Mouse (Mus musculus) lung, embryonic 16.5 days (tissue): ENCODE measurements at regions not wholly inside any gene's neighbourhood (a gene's known extent, or its start where the extent isn't known, plus 50 kb on each side); places are given as distances from the start of the nearest gene placed in this dataset.
A peak's percentile ranks its signal among the peaks of the same experiment; 100 is the strongest.

Experiments
- ATAC-seq: fragments of 200-750 bp; cut with Nextera tagmentation; 2 replicates; pipeline ENCODE4 v1.8.0; 2017; ENCODE audit warnings: low read depth, mild to moderate bottlenecking, moderate library complexity
- H3K27ac ChIP-seq: fragments of 300-500 bp; sonication (generic); 2 replicates; pipeline ENCODE4 v1.5.1; 2014; ENCODE audit warnings: mild to moderate bottlenecking, control low read depth, low read length
- H3K27me3 ChIP-seq: fragments of 300-500 bp; sonication (generic); 2 replicates; pipeline ENCODE4 v1.6.1; 2014; ENCODE audit warnings: low read depth, low read length, mixed read lengths; ENCODE audit not compliant: control insufficient read depth, insufficient read depth
- H3K36me3 ChIP-seq: fragments of 300-500 bp; sonication (generic); 2 replicates; pipeline ENCODE4 v1.6.1; 2014; ENCODE audit warnings: low read length; ENCODE audit not compliant: control insufficient read depth, insufficient read depth
- H3K4me1 ChIP-seq: fragments of 300-500 bp; sonication (generic); replicated peaks from 2 replicates; pipeline ENCODE4 v1.6.1; 2014; ENCODE audit warnings: low read length, mixed read lengths; ENCODE audit not compliant: control insufficient read depth, insufficient read depth
- H3K4me2 ChIP-seq: fragments of 300-500 bp; sonication (generic); 2 replicates; pipeline ENCODE4 v1.6.1; 2014; ENCODE audit warnings: low read depth, low read length, control low read depth
- H3K4me3 ChIP-seq: fragments of 300-500 bp; sonication (generic); 2 replicates; pipeline ENCODE4 v1.5.1; 2014; ENCODE audit warnings: mild to moderate bottlenecking, low read length, control low read depth
- H3K9ac ChIP-seq: fragments of 300-500 bp; sonication (generic); 2 replicates; pipeline ENCODE4 v1.6.1; 2014; ENCODE audit warnings: low read length, control low read depth
- H3K9me3 ChIP-seq: fragments of 300-500 bp; sonication (generic); 2 replicates; pipeline ENCODE4 v1.6.1; 2016; ENCODE audit warnings: low read length; ENCODE audit not compliant: control insufficient read depth
- WGBS: fragments of 180-500 bp; shearing (Covaris S2); extraction: QIAGEN DNeasy Blood & Tissue Kit; methylation state at CpG from one replicate; pipeline ENCODE4 v1.1.7; 2014; 5-methylcytosine and 5-hydroxymethylcytosine counted together

GRCm38 (mm10) chr4:46257061-46257795 is 61.1 kb upstream of the Xpa start:
- no peak overlapping the region for H3K27ac ChIP-seq
- no peak overlapping the region for H3K4me3 ChIP-seq
- no peak for ATAC-seq
- no peaks in the 10 kb centered on the region; the same call in 1 of the 2 replicates for H3K4me1 ChIP-seq
- no peak overlapping the region for H3K9ac ChIP-seq
- no peaks in the 10 kb centered on the region for H3K36me3 ChIP-seq
- no peaks in the 10 kb centered on the region for H3K27me3 ChIP-seq
- no peaks in the 10 kb centered on the region for H3K9me3 ChIP-seq
- H3K4me2 ChIP-seq = no peak overlapping the region
- WGBS = 52% methylated on average over 12 of the region's 12 CpGs

- WGBS = 49% methylated on average over 5 of the region's 5 CpGs
- H3K4me3 ChIP-seq = no peak overlapping the region
Observed at GRCm38 (mm10) chr4:46258774-46259173, 62.7 kb upstream of the Xpa start.

DNA sequence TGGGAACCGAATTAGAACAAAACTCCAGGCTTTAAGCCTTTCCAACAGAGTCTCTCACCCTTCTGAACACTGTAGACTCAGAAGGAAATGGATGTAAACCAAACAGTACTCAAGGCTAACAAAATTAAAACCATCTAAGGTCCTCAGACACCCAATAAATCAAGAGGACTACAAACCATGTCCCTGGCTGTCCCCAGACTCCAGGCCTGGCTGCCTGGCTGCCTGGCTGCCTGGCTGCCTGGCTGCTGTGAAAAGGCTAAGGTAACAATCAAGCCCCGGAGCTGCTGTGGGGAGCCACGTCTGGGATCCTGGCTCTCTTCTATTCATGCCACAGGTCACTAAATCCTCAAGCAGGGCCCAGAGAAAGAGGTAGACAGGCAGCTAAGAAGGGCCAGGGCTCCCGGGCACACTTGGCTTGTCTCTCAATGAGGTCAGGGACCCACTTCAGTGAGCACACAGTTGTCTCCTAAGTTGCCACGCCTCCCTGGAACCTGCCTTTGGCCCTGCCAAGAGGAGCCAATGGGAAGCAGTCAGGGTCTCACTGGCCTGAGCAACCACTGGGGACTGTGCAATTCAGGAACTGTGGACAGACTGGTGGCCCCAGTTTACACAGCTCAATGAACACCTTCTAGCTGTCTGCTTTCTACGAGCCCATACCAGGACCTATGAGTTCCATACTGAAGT is 72.6 kb upstream of the Xpa start:
- WGBS = 26% methylated on average over 6 of the region's 6 CpGs
- Histone ChIP-seq H3K4me1 (peaks cover 10% of the 10 kb centered on the region; the same call in 1 of the 2 replicates), H3K27me3 (no peaks in the 10 kb centered on the region), H3K9ac (no peak overlapping the region), H3K27ac (no peak overlapping the region), H3K36me3 (no peaks in the 10 kb centered on the region), H3K4me2 (no peak overlapping the region), H3K4me3 (no peak overlapping the region), H3K9me3 (no peaks in the 10 kb centered on the region)
- no peak for ATAC-seq

More at GRCm38 (mm10) chr4:46258774-46259173, 62.7 kb upstream of the Xpa start:
- H3K27me3 ChIP-seq = no peaks in the 10 kb centered on the region
- peak; percentile 65; the same call in 1 of the 2 replicates for ATAC-seq
- H3K36me3 ChIP-seq = no peaks in the 10 kb centered on the region
- no peaks in the 10 kb centered on the region; the same call in 1 of the 2 replicates for H3K4me1 ChIP-seq
- no peaks in the 10 kb centered on the region for H3K9me3 ChIP-seq
- no peak overlapping the region for H3K27ac ChIP-seq
- H3K4me2 ChIP-seq = no peak overlapping the region
- H3K9ac ChIP-seq = no peak overlapping the region

GRCm38 (mm10) chr4:46271066-46271465 is 72.3 kb upstream of the Foxe1 start:
- H3K27me3 ChIP-seq = no peaks in the 10 kb centered on the region
- no peak for ATAC-seq

DNA sequence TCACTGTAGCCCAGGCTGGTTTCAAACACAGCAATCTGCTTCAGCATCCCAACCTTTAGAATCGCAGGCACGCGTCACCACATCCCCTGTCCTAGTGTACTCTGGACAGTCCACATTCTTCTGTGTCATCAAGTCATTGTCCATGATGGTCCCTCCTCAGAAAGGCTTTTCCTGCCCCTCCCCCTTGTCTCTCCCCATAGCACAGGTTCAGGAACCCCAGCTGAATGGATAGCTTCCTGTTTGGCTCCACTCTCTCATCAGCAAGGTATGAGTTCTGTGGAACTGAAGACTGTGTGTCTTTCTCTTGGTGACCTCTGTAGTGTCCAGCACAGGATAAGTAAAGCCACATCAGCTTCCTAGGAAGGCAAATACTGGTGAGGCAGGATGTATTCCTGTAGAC is 67.6 kb upstream of the Foxe1 start:
- WGBS = 87% methylated on average over 3 of the region's 3 CpGs
- H3K36me3 ChIP-seq = no peaks in the 10 kb centered on the region
- H3K4me2 ChIP-seq = no peak overlapping the region
- H3K4me1 ChIP-seq = peaks cover 9% of the 10 kb centered on the region
- no peak overlapping the region for H3K27ac ChIP-seq
- H3K4me3 ChIP-seq = no peak overlapping the region
- no peaks in the 10 kb centered on the region for H3K9me3 ChIP-seq
- H3K27me3 ChIP-seq = no peaks in the 10 kb centered on the region
- H3K9ac ChIP-seq = no peak overlapping the region
- ATAC-seq = 0 out of 2 replicates have a peak, but pooled peaks have one; percentile 28

More at GRCm38 (mm10) chr4:46271066-46271465, 72.3 kb upstream of the Foxe1 start:
- Histone ChIP-seq H3K9ac (no peak overlapping the region), H3K36me3 (no peaks in the 10 kb centered on the region), H3K27ac (no peak overlapping the region), H3K4me3 (no peak overlapping the region), H3K4me1 (peaks cover 10% of the 10 kb centered on the region; the same call in 1 of the 2 replicates), H3K4me2 (no peak overlapping the region), H3K9me3 (no peaks in the 10 kb centered on the region)
- 3% methylated on average over 2 of the region's 2 CpGs for WGBS

DNA sequence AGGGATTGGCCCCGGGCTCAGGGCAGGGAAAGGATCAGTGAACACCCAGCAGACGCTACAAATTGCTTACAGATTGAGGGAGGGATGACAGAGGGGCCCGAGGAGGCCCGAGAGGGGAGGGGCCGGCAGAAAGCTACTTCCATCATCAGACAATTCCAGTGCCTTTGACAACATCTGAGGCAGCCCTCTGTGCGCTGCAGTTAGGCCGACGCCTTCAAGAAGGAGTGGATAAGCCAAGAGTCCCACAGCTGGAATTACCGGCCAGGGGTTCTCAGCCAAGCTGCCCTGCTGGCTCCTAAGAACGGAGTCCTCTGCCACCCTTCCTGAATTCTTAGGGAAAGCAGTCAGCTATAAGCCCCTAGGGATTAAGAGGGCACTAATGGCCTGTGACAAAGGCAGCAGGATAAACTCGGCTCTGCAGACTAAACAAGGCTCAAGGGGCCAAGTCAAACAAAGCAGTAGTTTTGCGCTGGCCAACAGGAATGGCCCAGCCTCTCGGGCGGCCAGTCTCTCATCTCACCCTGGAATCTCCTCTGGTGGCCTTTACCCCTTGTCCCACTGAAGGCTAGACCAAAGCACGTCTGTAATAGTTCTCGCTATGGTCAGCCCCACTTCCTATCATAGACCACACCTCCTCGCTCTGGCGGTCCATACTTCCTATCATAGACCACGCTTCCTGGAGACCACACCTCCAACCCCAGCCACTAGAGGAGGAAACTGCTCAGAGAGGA is 66.4 kb upstream of the Foxe1 start:
- no peak overlapping the region for H3K4me3 ChIP-seq
- 9% methylated on average over 19 of the region's 19 CpGs for WGBS
- no peaks in the 10 kb centered on the region for H3K36me3 ChIP-seq
- no peaks in the 10 kb centered on the region for H3K9me3 ChIP-seq
- no peaks in the 10 kb centered on the region for H3K27me3 ChIP-seq
- peak overlapping the region; percentile 47 for H3K4me2 ChIP-seq
- H3K27ac ChIP-seq = no peak overlapping the region
- peak overlapping the region; percentile 29; the same call in 1 of the 2 replicates for H3K9ac ChIP-seq
- peak; percentile 71 for ATAC-seq
- peaks cover 9% of the 10 kb centered on the region for H3K4me1 ChIP-seq

GRCm38 (mm10) chr4:46286955-46287354 is 56.5 kb upstream of the Foxe1 start:
- H3K4me3 ChIP-seq = no peak overlapping the region
- no peaks in the 10 kb centered on the region for H3K36me3 ChIP-seq
- WGBS = 81% methylated on average over 9 of the region's 9 CpGs
- no peak overlapping the region for H3K9ac ChIP-seq
- H3K4me1 ChIP-seq = no peaks in the 10 kb centered on the region
- H3K9me3 ChIP-seq = no peaks in the 10 kb centered on the region
- no peak for ATAC-seq
- no peaks in the 10 kb centered on the region for H3K27me3 ChIP-seq
- no peak overlapping the region for H3K4me2 ChIP-seq
- H3K27ac ChIP-seq = no peak overlapping the region

DNA sequence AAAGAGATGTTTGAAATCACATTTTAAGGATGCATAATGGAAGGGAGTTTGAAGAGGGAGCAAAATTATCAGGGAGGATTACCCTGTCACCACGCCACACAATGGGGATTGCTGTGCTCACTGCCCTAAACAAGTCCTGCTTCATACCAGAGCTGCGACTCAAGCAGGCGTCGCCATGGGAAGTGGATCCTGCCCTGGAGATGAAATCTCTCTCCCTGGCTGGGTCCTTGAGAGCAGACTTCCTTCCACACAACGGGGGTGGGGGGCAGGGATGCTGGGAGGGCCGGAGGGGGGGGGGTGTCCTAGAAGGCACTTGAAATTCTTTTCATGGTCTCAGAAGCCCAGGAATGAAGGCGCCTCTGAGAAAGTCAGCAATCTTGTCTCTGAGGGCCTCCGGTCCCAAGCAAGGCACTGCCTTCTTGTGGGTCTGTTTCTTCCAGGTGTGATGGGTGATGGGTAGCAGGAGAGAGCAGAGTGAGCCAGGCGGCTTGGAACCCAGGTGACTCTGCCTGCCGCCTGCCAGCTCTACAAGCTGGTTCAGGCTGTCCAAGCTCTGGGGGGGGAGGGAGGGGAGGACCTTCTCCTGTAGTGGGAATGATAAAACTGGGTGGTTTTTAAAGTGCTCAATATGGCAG is 51.7 kb upstream of the Foxe1 start:
- Histone ChIP-seq H3K4me3 (0 out of 2 replicates have a peak overlapping the region, but pooled peaks have one; percentile 7), H3K4me2 (peak overlapping the region; percentile 39), H3K27me3 (no peaks in the 10 kb centered on the region), H3K9me3 (no peaks in the 10 kb centered on the region), H3K9ac (0 out of 2 replicates have a peak overlapping the region, but pooled peaks have one; percentile 17), H3K27ac (peak overlapping the region; percentile 68), H3K36me3 (no peaks in the 10 kb centered on the region), H3K4me1 (no peaks in the 10 kb centered on the region)
- 21% methylated on average over 9 of the region's 10 CpGs for WGBS
- ATAC-seq = peak; percentile 89
